Comparison of ENCODE assay signal across 13 mouse cellular contexts in genomic region chr7:38204314-38204713, GRCm38 (mm10). TPM values are rescaled to one million over a fixed set of nuclear protein-coding genes. Genes with fewer than 3 reads are reported as not detected.
DNase-seq lines count a peak whose midpoint lies in the region; ATAC-seq and TF ChIP-seq lines count a peak whose summit lies in the region.
"Had no signal": no experiment of that assay in that cellular context is flagged by ENCODE, and none has a peak within 500 bp of the region (broad histone marks: within the 10 kb centered on the region; RNA-seq: fewer than 3 reads in every experiment).

No protein-coding gene starts in this region.

- in situ Hi-C loops in ES-E14 (cut with MboI; ENCODE audit: low sequenced_read_pairs in 2 of 2, unreplicated experiment in 2 of 2): no loop called here

- TF ChIP-seq CTCF in hindbrain, postnatal 0 days (IDR thresholded peaks at IDR 0.05; ENCODE audit: low read depth): peak; percentile 38; the same call in 1 of the 2 replicates
- peak; percentile 34; the same call in 1 of the 2 replicates for TF ChIP-seq CTCF in midbrain, postnatal 0 days (IDR thresholded peaks at IDR 0.05)

- ATAC-seq in hindbrain, postnatal 0 days: no peak
- no peak for ATAC-seq in hindbrain, embryonic 14.5 days (ENCODE audit: low FRiP score)
- ATAC-seq in midbrain, postnatal 0 days (ENCODE audit: low FRiP score): no peak

- no peak overlapping the region for H3K27ac ChIP-seq in hindbrain, postnatal 0 days
- H3K27ac ChIP-seq in hindbrain, embryonic 14.5 days: no peak overlapping the region
- H3K27ac ChIP-seq in midbrain, postnatal 0 days (ENCODE audit: low read depth, low read length): no peak overlapping the region
- H3K27ac ChIP-seq in midbrain, embryonic 10.5 days (replicated peaks): no peak overlapping the region
- no peak overlapping the region for H3K27ac ChIP-seq in ES-E14 (ENCODE audit: insufficient read depth, low read depth, low read length, poor library complexity, severe bottlenecking)
- no peak overlapping the region for H3K27ac ChIP-seq in embryonic facial prominence, embryonic 10.5 days (replicated peaks)

- WGBS in hindbrain, postnatal 0 days: 89% methylated on average over 6 of the region's 6 CpGs
- 92% methylated on average over 6 of the region's 6 CpGs for WGBS in hindbrain, embryonic 14.5 days
- WGBS in midbrain, postnatal 0 days: 92% methylated on average over 6 of the region's 6 CpGs
- WGBS in midbrain, embryonic 10.5 days: 87% methylated on average over 6 of the region's 6 CpGs
- 86% methylated on average over 6 of the region's 6 CpGs for WGBS in embryonic facial prominence, embryonic 10.5 days

- no peak overlapping the region for H3K4me2 ChIP-seq in hindbrain, postnatal 0 days (ENCODE audit: low read depth, low read length)
- no peak overlapping the region for H3K4me2 ChIP-seq in hindbrain, embryonic 14.5 days (replicated peaks)
- H3K4me2 ChIP-seq in midbrain, postnatal 0 days (ENCODE audit: low read depth, low read length, poor library complexity, severe bottlenecking): no peak overlapping the region

- no peaks in the 10 kb centered on the region for H3K27me3 ChIP-seq in hindbrain, postnatal 0 days (ENCODE audit: insufficient read depth, low read length)
- no peaks in the 10 kb centered on the region for H3K27me3 ChIP-seq in hindbrain, embryonic 14.5 days (ENCODE audit: control insufficient read depth, insufficient read depth, low read length)
- no peaks in the 10 kb centered on the region for H3K27me3 ChIP-seq in midbrain, postnatal 0 days (ENCODE audit: insufficient read depth, low read length)
- no peaks in the 10 kb centered on the region for H3K27me3 ChIP-seq in midbrain, embryonic 10.5 days (ENCODE audit: low read depth, poor library complexity, severe bottlenecking)
- no peaks in the 10 kb centered on the region for H3K27me3 ChIP-seq in embryonic facial prominence, embryonic 10.5 days (replicated peaks; ENCODE audit: low read depth, poor library complexity, severe bottlenecking)

- no peaks in the 10 kb centered on the region for H3K4me1 ChIP-seq in hindbrain, postnatal 0 days (ENCODE audit: insufficient read depth, low read length)
- no peaks in the 10 kb centered on the region for H3K4me1 ChIP-seq in hindbrain, embryonic 14.5 days (replicated peaks; ENCODE audit: control insufficient read depth, insufficient read depth, low read length)
- no peaks in the 10 kb centered on the region for H3K4me1 ChIP-seq in midbrain, postnatal 0 days (ENCODE audit: insufficient read depth, low read length)
- peaks cover 7% of the 10 kb centered on the region for H3K4me1 ChIP-seq in midbrain, embryonic 10.5 days
- H3K4me1 ChIP-seq in ES-E14 (ENCODE audit: control insufficient read depth in 2 of 2, insufficient read depth in 2 of 2, low read length in 2 of 2, poor library complexity in 1 of 2): peaks cover 3 to 8% of the 10 kb centered on the region in 2 experiments; a peak in 2 of 4 replicates
- H3K4me1 ChIP-seq in embryonic facial prominence, embryonic 10.5 days: peaks cover 8% of the 10 kb centered on the region

- no peak overlapping the region for H3K9ac ChIP-seq in hindbrain, postnatal 0 days (replicated peaks; ENCODE audit: low read length)
- no peak overlapping the region for H3K9ac ChIP-seq in hindbrain, embryonic 14.5 days
- no peak overlapping the region for H3K9ac ChIP-seq in midbrain, postnatal 0 days (replicated peaks; ENCODE audit: low read length, poor library complexity, severe bottlenecking)
- no peak overlapping the region for H3K9ac ChIP-seq in ES-E14 (ENCODE audit: insufficient read depth, low read depth, low read length, poor library complexity, severe bottlenecking)

- no peaks in the 10 kb centered on the region for H3K36me3 ChIP-seq in hindbrain, postnatal 0 days (ENCODE audit: insufficient read depth, low read length)
- no peaks in the 10 kb centered on the region for H3K36me3 ChIP-seq in hindbrain, embryonic 14.5 days (replicated peaks; ENCODE audit: control insufficient read depth, insufficient read depth)
- H3K36me3 ChIP-seq in midbrain, postnatal 0 days (ENCODE audit: insufficient read depth, low read length): no peaks in the 10 kb centered on the region
- no peaks in the 10 kb centered on the region for H3K36me3 ChIP-seq in midbrain, embryonic 10.5 days
- H3K36me3 ChIP-seq in ES-E14 (ENCODE audit: control insufficient read depth, insufficient read depth, low read length, poor library complexity, severe bottlenecking): no peaks in the 10 kb centered on the region
- no peaks in the 10 kb centered on the region for H3K36me3 ChIP-seq in embryonic facial prominence, embryonic 10.5 days (replicated peaks)

- no peaks in the 10 kb centered on the region for H3K9me3 ChIP-seq in hindbrain, postnatal 0 days (ENCODE audit: low read length)
- no peaks in the 10 kb centered on the region for H3K9me3 ChIP-seq in hindbrain, embryonic 14.5 days (ENCODE audit: control insufficient read depth, low read length)
- no peaks in the 10 kb centered on the region for H3K9me3 ChIP-seq in midbrain, postnatal 0 days (ENCODE audit: low read length)
- no peaks in the 10 kb centered on the region for H3K9me3 ChIP-seq in midbrain, embryonic 10.5 days (replicated peaks)
- no peaks in the 10 kb centered on the region for H3K9me3 ChIP-seq in ES-E14 (ENCODE audit: control insufficient read depth, insufficient read depth, low read depth, low read length)
- H3K9me3 ChIP-seq in embryonic facial prominence, embryonic 10.5 days: no peaks in the 10 kb centered on the region

- H3K4me3 ChIP-seq in hindbrain, postnatal 0 days (ENCODE audit: low read length): no peak overlapping the region
- H3K4me3 ChIP-seq in hindbrain, embryonic 14.5 days (replicated peaks; ENCODE audit: low read length): no peak overlapping the region
- no peak overlapping the region for H3K4me3 ChIP-seq in midbrain, postnatal 0 days (ENCODE audit: low read depth, low read length)
- no peak overlapping the region for H3K4me3 ChIP-seq in midbrain, embryonic 10.5 days
- H3K4me3 ChIP-seq in ES-E14 (ENCODE audit: insufficient read depth in 1 of 2, low read depth in 1 of 2, low read length in 2 of 2, poor library complexity in 1 of 2, severe bottlenecking in 1 of 2): no peak overlapping the region
- no peak overlapping the region for H3K4me3 ChIP-seq in embryonic facial prominence, embryonic 10.5 days
- H3K4me3 ChIP-seq: megakaryocyte, embryonic 14.5 days had no signal

- DNase-seq in hindbrain, postnatal 0 days (ENCODE audit: low spot score): no peak
- DNase-seq in hindbrain, embryonic 14.5 days (ENCODE audit: low spot score): no peak
- no peak for DNase-seq in midbrain, postnatal 0 days (ENCODE audit: low spot score)
- no peak for DNase-seq in midbrain, embryonic 10.5 days (ENCODE audit: low spot score)
- DNase-seq in ES-E14 (ENCODE audit: low read depth, low spot score): no peak
- DNase-seq in naive thymus-derived CD4-positive, alpha-beta T cell, adult 2 months (ENCODE audit: low read depth): peak; percentile 47
- no peak for DNase-seq in ovary, adult 18-20 months (ENCODE audit: low spot score)
- no peak for DNase-seq in embryonic facial prominence, embryonic 10.5 days (ENCODE audit: low spot score)
- DNase-seq: cerebellum, postnatal 10 days; heart, adult 18-20 months; lung, adult 18-20 months; thymus, adult 2 months had no signal

TF ChIP-seq in ES-E14, 5 proteins besides CTCF, POLR2A, EP300 and RAD21:
- TF ChIP-seq ZNF384 (IDR thresholded peaks at IDR 0.05; ENCODE audit: low read depth, low read length): 0 out of 2 replicates have a peak, but pooled peaks have one; percentile 19
- no peak for TF ChIP-seq ZC3H11A (IDR thresholded peaks at IDR 0.05; ENCODE audit: borderline replicate concordance, low read depth, low read length)

RNA-seq across cellular contexts. Expression of gene 1600014C10Rik, which starts 21.3 kb away (rescaled TPM):
- 34.9 and 35.8 TPM in 2 replicates for total RNA-seq in hindbrain, postnatal 0 days (2014; rRNA removed)
- 25.6 and 26.1 TPM in 2 replicates for polyA plus RNA-seq in hindbrain, postnatal 0 days (2015; fragmentation: Nextera tagmentation; extraction: Ambion mirVana)
- polyA plus RNA-seq in hindbrain, embryonic 14.5 days (2014; fragmentation: Nextera tagmentation; extraction: Ambion mirVana): 29.2 and 33.9 TPM in 2 replicates
- 44.0 and 44.2 TPM in 2 replicates for total RNA-seq in midbrain, postnatal 0 days (2014; rRNA removed)
- polyA plus RNA-seq in midbrain, postnatal 0 days (2015; fragmentation: Nextera tagmentation; extraction: Ambion mirVana): 30.3 and 35.2 TPM in 2 replicates
- polyA plus RNA-seq in midbrain, embryonic 10.5 days (2016; fragmentation: Nextera tagmentation; extraction: Ambion mirVana): 14.3 and 16.3 TPM in 2 replicates
- 6.5 and 6.6 TPM in 2 replicates for total RNA-seq in ES-E14 (2012; rRNA removed)
- 15.5 and 17.4 TPM in 2 replicates for polyA plus RNA-seq in embryonic facial prominence, embryonic 10.5 days (2016; fragmentation: Nextera tagmentation; extraction: Ambion mirVana)

RNA-seq across cellular contexts. Expression of gene Plekhf1, which starts 23.5 kb away (rescaled TPM):
- 1.2 and 2.0 TPM in 2 replicates for total RNA-seq in hindbrain, postnatal 0 days (2014; rRNA removed)
- polyA plus RNA-seq in hindbrain, postnatal 0 days (2015; fragmentation: Nextera tagmentation; extraction: Ambion mirVana): 0.84 and 0.97 TPM in 2 replicates
- polyA plus RNA-seq in hindbrain, embryonic 14.5 days (2014; fragmentation: Nextera tagmentation; extraction: Ambion mirVana): 0.66 and 0.90 TPM in 2 replicates
- total RNA-seq in midbrain, postnatal 0 days (2014; rRNA removed): 0.38 and 0.77 TPM in 2 replicates
- polyA plus RNA-seq in midbrain, postnatal 0 days (2015; fragmentation: Nextera tagmentation; extraction: Ambion mirVana): 0.46 and 0.58 TPM in 2 replicates
- 2.3 and 2.6 TPM in 2 replicates for polyA plus RNA-seq in midbrain, embryonic 10.5 days (2016; fragmentation: Nextera tagmentation; extraction: Ambion mirVana)
- total RNA-seq in ES-E14 (2012; rRNA removed): 3.3 and 4.8 TPM in 2 replicates
- polyA plus RNA-seq in embryonic facial prominence, embryonic 10.5 days (2016; fragmentation: Nextera tagmentation; extraction: Ambion mirVana): 3.0 and 3.3 TPM in 2 replicates
